Mouse (Mus musculus): ENCODE measurements around the gene Inpp5a. TPM values are rescaled to one million over a fixed set of nuclear protein-coding genes. Genes with fewer than 3 reads are reported as not detected.

The Inpp5a gene
- polyA plus RNA-seq, 1 experiment from 2014 or later = 35.5 TPM

- peak; percentile 41; the same call in 1 of the 2 replicates for ATAC-seq
- Histone ChIP-seq H3K9ac (no peak overlapping the region), H3K4me3 (replicated peaks) (no peak overlapping the region), H3K36me3 (no peaks in the 10 kb centered on the region), H3K9me3 (no peaks in the 10 kb centered on the region), H3K4me2 (replicated peaks) (no peak overlapping the region), H3K4me1 (replicated peaks) (peaks cover 1% of the 10 kb centered on the region), H3K27me3 (replicated peaks) (no peaks in the 10 kb centered on the region), H3K27ac (no peak overlapping the region)
- 83% methylated on average over 12 of the region's 12 CpGs for WGBS
Observed at GRCm38 (mm10) chr7:139461344-139461743, 72.4 kb downstream of the Inpp5a start.

GRCm38 (mm10) chr7:139462142-139462541, 73.2 kb downstream of the Inpp5a start:
- H3K4me3 ChIP-seq (replicated peaks) = no peak overlapping the region
- ATAC-seq = no peak
- 90% methylated on average over 10 of the region's 10 CpGs for WGBS
- H3K4me2 ChIP-seq (replicated peaks) = no peak overlapping the region
- no peaks in the 10 kb centered on the region for H3K36me3 ChIP-seq
- peaks cover 9% of the 10 kb centered on the region for H3K4me1 ChIP-seq (replicated peaks)
- H3K9me3 ChIP-seq = no peaks in the 10 kb centered on the region
- H3K27me3 ChIP-seq (replicated peaks) = no peaks in the 10 kb centered on the region
- no peak overlapping the region for H3K9ac ChIP-seq
- H3K27ac ChIP-seq = no peak overlapping the region

- H3K4me2 ChIP-seq (replicated peaks) = no peak overlapping the region
- no peaks in the 10 kb centered on the region for H3K36me3 ChIP-seq
- no peaks in the 10 kb centered on the region for H3K9me3 ChIP-seq
- no peaks in the 10 kb centered on the region for H3K27me3 ChIP-seq (replicated peaks)
- peaks cover 25% of the 10 kb centered on the region for H3K4me1 ChIP-seq (replicated peaks)
- H3K27ac ChIP-seq = no peak overlapping the region
- H3K9ac ChIP-seq = no peak overlapping the region
- no peak overlapping the region for H3K4me3 ChIP-seq (replicated peaks)
- 80% methylated on average over 4 of the region's 4 CpGs for WGBS
- no peak for ATAC-seq
Observed at GRCm38 (mm10) chr7:139465538-139465937, 76.6 kb downstream of the Inpp5a start.

- Histone ChIP-seq H3K36me3 (no peaks in the 10 kb centered on the region), H3K27ac (peak overlapping the region; percentile 79), H3K4me2 (replicated peaks) (no peak overlapping the region), H3K4me3 (replicated peaks) (no peak overlapping the region), H3K9me3 (no peaks in the 10 kb centered on the region), H3K4me1 (replicated peaks) (peaks cover 25% of the 10 kb centered on the region), H3K9ac (no peak overlapping the region), H3K27me3 (replicated peaks) (no peaks in the 10 kb centered on the region)
- ATAC-seq = peak; percentile 26; the same call in 1 of the 2 replicates
- WGBS = 42% methylated on average over 7 of the region's 7 CpGs
Observed at GRCm38 (mm10) chr7:139466484-139467176, 77.7 kb downstream of the Inpp5a start.

- peak; percentile 18; the same call in 1 of the 2 replicates for ATAC-seq
- Histone ChIP-seq H3K4me3 (replicated peaks) (no peak overlapping the region), H3K36me3 (no peaks in the 10 kb centered on the region), H3K9me3 (no peaks in the 10 kb centered on the region), H3K9ac (no peak overlapping the region), H3K27ac (peak overlapping the region; percentile 79), H3K27me3 (replicated peaks) (no peaks in the 10 kb centered on the region), H3K4me1 (replicated peaks) (peaks cover 29% of the 10 kb centered on the region), H3K4me2 (replicated peaks) (no peak overlapping the region)
- WGBS = 52% methylated on average over 10 of the region's 10 CpGs
Observed at GRCm38 (mm10) chr7:139467177-139467895, 78.4 kb downstream of the Inpp5a start.

- Histone ChIP-seq H3K27ac (peak overlapping the region; percentile 79), H3K9me3 (no peaks in the 10 kb centered on the region), H3K4me2 (replicated peaks) (no peak overlapping the region), H3K4me3 (replicated peaks) (no peak overlapping the region), H3K4me1 (replicated peaks) (peaks cover 34% of the 10 kb centered on the region), H3K36me3 (no peaks in the 10 kb centered on the region), H3K9ac (no peak overlapping the region), H3K27me3 (replicated peaks) (no peaks in the 10 kb centered on the region)
- WGBS = 51% methylated on average over 4 of the region's 4 CpGs
- peak; percentile 60 for ATAC-seq
Observed at GRCm38 (mm10) chr7:139467896-139468279, 79.0 kb downstream of the Inpp5a start.

DNA sequence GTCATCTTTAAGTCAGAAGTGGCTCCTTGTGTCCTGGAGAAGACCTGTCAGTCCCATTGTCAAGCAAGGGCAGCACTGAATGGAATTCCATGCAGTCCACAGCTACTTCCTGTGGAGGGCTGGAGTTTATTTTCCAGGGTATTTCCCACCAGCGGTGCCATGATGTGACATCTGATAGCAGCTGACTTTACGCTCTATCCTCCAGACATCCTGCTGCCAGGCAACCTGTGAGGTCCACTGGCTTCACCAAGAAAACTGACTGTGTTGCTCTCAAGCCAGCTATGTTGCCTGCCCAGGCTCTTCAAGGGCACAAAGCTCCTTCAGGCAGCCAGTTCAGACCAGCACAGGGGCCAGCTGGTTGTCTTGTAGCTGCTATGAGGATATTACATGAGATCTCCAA, 79.5 kb downstream of the Inpp5a start:
- H3K9me3 ChIP-seq = no peaks in the 10 kb centered on the region
- H3K27me3 ChIP-seq (replicated peaks) = no peaks in the 10 kb centered on the region
- ATAC-seq = no peak
- H3K9ac ChIP-seq = no peak overlapping the region
- WGBS = 26% methylated on average over 2 of the region's 2 CpGs
- H3K4me2 ChIP-seq (replicated peaks) = no peak overlapping the region
- no peak overlapping the region for H3K4me3 ChIP-seq (replicated peaks)
- peak overlapping the region; percentile 79 for H3K27ac ChIP-seq
- H3K36me3 ChIP-seq = no peaks in the 10 kb centered on the region
- peaks cover 37% of the 10 kb centered on the region for H3K4me1 ChIP-seq (replicated peaks)

DNA sequence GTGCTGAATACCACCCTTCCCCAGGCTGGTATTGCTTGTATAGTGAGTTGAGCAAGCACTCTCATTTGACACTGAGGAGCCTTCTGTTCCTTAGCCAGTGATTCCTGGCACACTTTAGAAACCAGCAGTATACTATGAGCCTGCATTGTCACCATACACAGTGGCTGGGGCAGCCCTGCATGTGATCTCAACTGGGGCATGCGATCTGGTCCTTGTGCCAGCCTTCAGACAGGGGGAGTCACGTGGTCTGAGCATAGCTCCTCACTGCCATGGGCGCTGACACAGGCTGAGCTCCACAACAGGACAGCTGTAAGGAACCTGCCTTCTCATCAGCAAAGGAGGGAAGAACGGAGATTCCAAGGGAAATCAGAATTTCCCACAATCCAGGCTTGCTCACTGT, 80.5 kb downstream of the Inpp5a start:
- H3K4me2 ChIP-seq (replicated peaks) = no peak overlapping the region
- no peak overlapping the region for H3K4me3 ChIP-seq (replicated peaks)
- peaks cover 37% of the 10 kb centered on the region for H3K4me1 ChIP-seq (replicated peaks)
- no peak overlapping the region for H3K27ac ChIP-seq
- no peak overlapping the region for H3K9ac ChIP-seq
- no peak for ATAC-seq
- H3K27me3 ChIP-seq (replicated peaks) = no peaks in the 10 kb centered on the region
- WGBS = 88% methylated on average over 4 of the region's 4 CpGs
- H3K36me3 ChIP-seq = no peaks in the 10 kb centered on the region
- no peaks in the 10 kb centered on the region for H3K9me3 ChIP-seq

- Histone ChIP-seq H3K9ac (no peak overlapping the region), H3K4me2 (replicated peaks) (no peak overlapping the region), H3K27me3 (replicated peaks) (no peaks in the 10 kb centered on the region), H3K4me3 (replicated peaks) (no peak overlapping the region), H3K4me1 (replicated peaks) (peaks cover 37% of the 10 kb centered on the region), H3K9me3 (no peaks in the 10 kb centered on the region), H3K27ac (no peak overlapping the region), H3K36me3 (no peaks in the 10 kb centered on the region)
- 83% methylated on average over 2 of the region's 2 CpGs for WGBS
- no peak for ATAC-seq
Observed at GRCm38 (mm10) chr7:139470481-139470880, 81.6 kb downstream of the Inpp5a start.

- 80% methylated on average over 1 of the region's 1 CpGs for WGBS
- Histone ChIP-seq H3K27ac (no peak overlapping the region), H3K9ac (no peak overlapping the region), H3K27me3 (replicated peaks) (no peaks in the 10 kb centered on the region), H3K9me3 (no peaks in the 10 kb centered on the region), H3K4me2 (replicated peaks) (no peak overlapping the region), H3K36me3 (no peaks in the 10 kb centered on the region), H3K4me3 (replicated peaks) (no peak overlapping the region), H3K4me1 (replicated peaks) (peaks cover 28% of the 10 kb centered on the region)
- ATAC-seq = no peak
Observed at GRCm38 (mm10) chr7:139472052-139472451, 83.1 kb downstream of the Inpp5a start.

DNA sequence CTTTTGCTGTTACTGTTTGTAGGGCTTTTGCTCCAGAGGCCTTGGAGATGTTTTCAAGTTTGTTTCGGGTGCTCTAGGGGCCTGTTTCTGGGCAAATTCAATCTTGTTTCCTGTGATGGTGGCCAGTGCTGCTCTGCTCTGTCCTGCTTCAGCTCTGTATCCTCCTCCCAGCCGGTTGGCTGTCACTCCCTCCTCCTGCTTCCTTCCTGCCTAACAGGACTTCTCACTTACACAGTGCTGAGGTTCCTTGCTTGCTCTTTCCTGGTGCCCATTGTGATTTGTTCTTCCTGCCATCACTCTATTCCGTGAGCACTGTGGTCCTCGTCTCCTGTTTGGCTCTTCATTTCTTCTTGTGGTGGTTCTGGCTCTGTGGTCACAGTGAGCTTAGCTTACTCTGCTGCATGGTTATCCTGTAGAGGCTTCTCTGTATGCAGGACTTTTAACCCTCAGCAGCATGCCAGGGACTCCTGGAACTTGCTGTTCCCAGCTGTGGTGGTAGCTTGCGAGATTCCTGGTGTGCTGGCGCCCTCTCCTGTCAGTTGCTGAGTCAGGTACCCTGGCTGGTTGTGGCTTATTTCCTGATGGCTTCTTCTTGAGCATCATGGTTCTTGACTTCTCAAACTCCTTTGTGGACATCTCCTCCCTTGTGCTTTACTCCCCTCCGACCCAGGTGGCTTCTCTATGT, 84.1 kb downstream of the Inpp5a start:
- Histone ChIP-seq H3K4me2 (replicated peaks) (no peak overlapping the region), H3K9ac (no peak overlapping the region), H3K4me3 (replicated peaks) (no peak overlapping the region), H3K27ac (peak overlapping the region; percentile 33; the same call in 1 of the 2 replicates), H3K4me1 (replicated peaks) (peaks cover 21% of the 10 kb centered on the region), H3K27me3 (replicated peaks) (no peaks in the 10 kb centered on the region), H3K9me3 (no peaks in the 10 kb centered on the region), H3K36me3 (no peaks in the 10 kb centered on the region)
- WGBS = 23% methylated on average over 7 of the region's 7 CpGs
- ATAC-seq = peak; percentile 76

DNA sequence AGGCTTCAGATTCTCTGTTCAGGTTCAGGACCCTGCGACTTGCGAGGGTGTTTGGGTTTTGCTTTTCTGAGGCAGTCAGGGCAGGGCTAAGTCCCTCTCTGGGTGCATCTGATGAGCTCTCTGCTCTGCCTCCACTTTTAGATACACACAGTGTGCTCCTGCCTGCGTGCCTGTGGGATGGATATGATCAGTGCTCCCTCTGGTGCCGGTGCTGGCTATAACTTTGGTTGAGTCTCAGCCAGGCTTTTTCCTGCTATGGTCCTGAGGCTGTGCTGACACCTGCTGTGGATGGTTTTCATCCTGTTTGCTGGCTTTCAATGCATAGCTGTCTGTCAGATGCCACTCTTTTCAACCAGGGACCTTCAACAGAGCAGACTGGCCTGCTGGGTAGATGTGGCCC, 87.0 kb downstream of the Inpp5a start:
- Histone ChIP-seq H3K4me2 (replicated peaks) (no peak overlapping the region), H3K9me3 (no peaks in the 10 kb centered on the region), H3K27ac (no peak overlapping the region), H3K36me3 (no peaks in the 10 kb centered on the region), H3K4me3 (replicated peaks) (no peak overlapping the region), H3K4me1 (replicated peaks) (peaks cover 12% of the 10 kb centered on the region; the same call in 1 of the 2 replicates), H3K9ac (no peak overlapping the region), H3K27me3 (replicated peaks) (no peaks in the 10 kb centered on the region)
- ATAC-seq = no peak
- WGBS = 54% methylated on average over 4 of the region's 4 CpGs
